Mouse (Mus musculus): ENCODE measurements at regions not wholly inside any gene's neighbourhood (a gene's known extent, or its start where the extent isn't known, plus 50 kb on each side); places are given as distances from the start of the nearest gene placed in this dataset.

DNA sequence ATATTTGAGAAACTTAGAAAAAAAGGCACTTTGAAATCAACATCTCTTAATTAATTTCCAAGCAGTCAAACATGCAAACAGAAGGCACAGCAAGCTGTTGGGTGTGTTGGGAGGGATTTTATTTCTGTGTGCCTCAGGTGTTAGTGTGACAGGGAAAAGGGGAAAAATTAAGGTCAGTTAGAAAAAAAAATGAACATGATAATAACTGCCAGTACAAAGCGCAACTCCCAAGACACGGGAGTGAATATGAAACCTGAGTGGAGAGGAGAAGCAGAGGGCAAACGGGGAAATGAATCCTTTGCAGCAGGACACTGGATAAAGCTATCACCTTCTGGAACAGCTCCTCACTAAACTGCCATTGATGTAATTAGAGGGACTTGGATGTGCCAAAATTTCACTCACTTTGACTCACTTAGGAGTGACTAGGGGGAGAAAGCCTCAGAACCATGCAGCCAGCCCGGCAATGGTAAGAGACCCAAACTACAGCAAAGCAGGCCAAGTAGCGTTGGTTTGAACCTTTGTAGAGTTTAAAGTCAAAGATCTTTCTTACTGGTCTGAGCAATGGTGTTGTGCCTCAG lies 211.0 kb downstream of the Olfr1505 start:
- 43% methylated on average over 5 of the region's 5 CpGs for WGBS

DNA sequence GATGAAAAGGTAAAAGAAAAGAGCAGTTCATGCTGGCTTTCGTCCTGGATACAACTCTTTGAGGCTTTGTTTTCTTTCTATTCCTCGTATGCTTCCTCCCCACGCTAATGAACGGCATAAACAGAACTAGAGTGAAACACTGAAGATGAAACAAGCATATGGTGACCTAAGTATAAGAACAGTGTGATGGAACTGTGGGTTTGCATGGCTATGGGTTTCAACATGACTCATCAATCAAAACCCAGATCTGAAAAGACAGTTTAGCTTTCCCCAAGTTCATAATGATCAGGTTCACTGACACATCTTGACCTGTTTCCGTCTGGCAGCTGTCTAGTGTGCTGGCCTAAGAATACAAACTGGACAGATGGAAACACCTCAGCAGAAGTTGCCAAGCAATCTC lies 211.7 kb downstream of the Olfr1505 start:
- WGBS: 63% methylated on average over 5 of the region's 5 CpGs
- H3K36me3 ChIP-seq: no peaks in the 10 kb centered on the region
- no peak overlapping the region for H3K27ac ChIP-seq
- H3K4me2 ChIP-seq (replicated peaks): no peak overlapping the region
- H3K4me3 ChIP-seq: no peak overlapping the region
- no peaks in the 10 kb centered on the region for H3K9me3 ChIP-seq (replicated peaks)
- H3K27me3 ChIP-seq: no peaks in the 10 kb centered on the region; the same call in 1 of the 2 replicates
- H3K4me1 ChIP-seq: peaks cover 14% of the 10 kb centered on the region
- no peak overlapping the region for H3K9ac ChIP-seq
- ATAC-seq (ENCODE audit: low FRiP score): no peak

More for the DNA sequence above, 211.0 kb downstream of the Olfr1505 start:
- Histone ChIP-seq H3K4me1 (peaks cover 14% of the 10 kb centered on the region), H3K9ac (no peak overlapping the region), H3K9me3 (replicated peaks) (no peaks in the 10 kb centered on the region), H3K4me3 (no peak overlapping the region), H3K27me3 (no peaks in the 10 kb centered on the region; the same call in 1 of the 2 replicates), H3K4me2 (replicated peaks) (no peak overlapping the region), H3K27ac (no peak overlapping the region), H3K36me3 (no peaks in the 10 kb centered on the region)
- no peak for ATAC-seq (ENCODE audit: low FRiP score)

DNA sequence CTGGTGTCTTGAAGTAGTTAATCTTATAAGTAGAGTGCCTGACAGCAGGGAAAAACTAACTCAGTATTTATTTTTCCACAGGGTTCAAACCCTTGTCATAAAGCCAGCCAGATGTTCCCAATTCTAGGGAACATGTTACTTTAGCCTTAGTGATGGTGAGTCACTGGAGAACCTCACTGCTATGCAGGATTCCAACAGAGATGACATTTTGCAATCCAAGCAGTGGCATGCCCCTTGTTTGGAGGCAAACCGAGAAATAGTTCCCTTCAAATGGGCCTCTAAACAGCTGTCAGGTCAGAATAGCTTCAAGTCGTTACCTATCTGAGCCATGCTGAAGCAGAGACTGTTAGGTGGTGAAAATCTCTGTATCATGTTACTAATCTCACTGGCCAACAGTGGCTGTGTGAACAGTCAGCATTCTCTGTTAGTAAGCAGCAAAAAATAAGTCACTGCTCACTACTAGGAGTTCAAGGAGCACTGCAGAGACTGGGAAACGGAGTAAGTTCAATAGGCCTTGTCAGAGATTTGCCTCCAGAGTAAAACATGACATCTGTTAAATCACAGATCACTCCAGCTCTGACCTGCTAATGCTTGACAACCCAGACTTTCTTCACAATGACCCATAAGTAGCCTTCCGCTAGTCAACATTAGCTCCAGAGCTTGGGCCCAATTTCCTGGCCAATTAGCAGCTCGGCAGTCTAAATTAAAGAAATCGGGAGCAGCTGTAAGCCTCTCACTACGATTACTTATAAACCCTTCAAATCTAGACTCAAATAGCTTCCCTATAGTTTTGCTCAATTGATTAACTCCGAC lies 215.3 kb downstream of the Olfr1505 start:
- Histone ChIP-seq H3K4me2 (replicated peaks) (no peak overlapping the region), H3K4me3 (no peak overlapping the region), H3K36me3 (no peaks in the 10 kb centered on the region), H3K9me3 (replicated peaks) (no peaks in the 10 kb centered on the region), H3K4me1 (peaks cover 10% of the 10 kb centered on the region), H3K27me3 (no peaks in the 10 kb centered on the region; the same call in 1 of the 2 replicates), H3K9ac (no peak overlapping the region), H3K27ac (no peak overlapping the region)
- no peak for ATAC-seq (ENCODE audit: low FRiP score)
- 64% methylated on average over 8 of the region's 8 CpGs for WGBS

DNA sequence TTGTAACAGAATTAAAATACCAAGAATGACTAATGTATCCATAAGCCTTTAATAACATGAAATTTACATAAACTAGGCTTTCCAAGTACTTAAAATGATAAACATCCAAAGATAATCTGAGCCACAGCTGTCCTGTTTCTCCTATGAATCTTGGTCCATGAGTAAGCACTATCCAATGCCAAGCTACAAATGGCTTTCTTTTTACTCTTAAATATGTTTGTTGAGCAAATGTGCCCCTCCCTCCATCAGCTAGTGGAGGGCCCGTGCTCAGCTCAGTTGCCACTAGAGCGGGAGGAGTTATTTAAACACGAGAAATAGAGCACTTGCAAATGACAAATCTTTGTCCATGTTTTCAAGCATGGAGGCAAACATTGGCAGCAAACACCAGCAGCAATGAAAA lies 247.9 kb downstream of the Olfr1505 start:
- H3K9ac ChIP-seq: no peak overlapping the region
- no peak overlapping the region for H3K4me3 ChIP-seq
- no peaks in the 10 kb centered on the region for H3K27me3 ChIP-seq
- ATAC-seq (ENCODE audit: low FRiP score): no peak
- no peaks in the 10 kb centered on the region for H3K36me3 ChIP-seq
- WGBS: 69% methylated on average over 3 of the region's 3 CpGs
- no peak overlapping the region for H3K27ac ChIP-seq
- no peak overlapping the region for H3K4me2 ChIP-seq (replicated peaks)
- no peaks in the 10 kb centered on the region for H3K4me1 ChIP-seq
- no peaks in the 10 kb centered on the region for H3K9me3 ChIP-seq (replicated peaks)

DNA sequence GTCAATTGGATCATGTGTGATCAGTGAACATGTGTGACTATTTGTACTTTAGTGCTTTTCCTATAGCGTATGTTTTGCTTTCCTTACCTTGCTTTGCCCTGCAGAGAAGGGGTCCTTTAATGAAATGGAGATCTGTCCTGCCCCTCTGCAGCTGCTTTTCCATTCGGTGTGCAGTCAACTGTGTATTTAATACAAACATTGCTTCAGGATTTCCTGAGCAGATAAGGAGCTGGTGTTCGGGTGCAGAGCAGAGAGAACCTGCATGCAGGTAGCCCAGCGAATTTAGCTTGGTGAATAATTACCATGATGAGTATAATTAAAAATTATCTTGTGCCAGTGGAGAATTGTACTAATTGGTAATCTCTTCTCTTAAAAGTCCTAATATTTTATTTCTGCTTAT lies 249.4 kb downstream of the Olfr1505 start:
- no peak overlapping the region for H3K9ac ChIP-seq
- 52% methylated on average over 4 of the region's 4 CpGs for WGBS
- no peaks in the 10 kb centered on the region for H3K36me3 ChIP-seq
- no peak overlapping the region for H3K27ac ChIP-seq
- H3K4me3 ChIP-seq: no peak overlapping the region
- ATAC-seq (ENCODE audit: low FRiP score): no peak
- H3K9me3 ChIP-seq (replicated peaks): no peaks in the 10 kb centered on the region
- no peaks in the 10 kb centered on the region for H3K27me3 ChIP-seq
- H3K4me1 ChIP-seq: no peaks in the 10 kb centered on the region
- H3K4me2 ChIP-seq (replicated peaks): no peak overlapping the region

DNA sequence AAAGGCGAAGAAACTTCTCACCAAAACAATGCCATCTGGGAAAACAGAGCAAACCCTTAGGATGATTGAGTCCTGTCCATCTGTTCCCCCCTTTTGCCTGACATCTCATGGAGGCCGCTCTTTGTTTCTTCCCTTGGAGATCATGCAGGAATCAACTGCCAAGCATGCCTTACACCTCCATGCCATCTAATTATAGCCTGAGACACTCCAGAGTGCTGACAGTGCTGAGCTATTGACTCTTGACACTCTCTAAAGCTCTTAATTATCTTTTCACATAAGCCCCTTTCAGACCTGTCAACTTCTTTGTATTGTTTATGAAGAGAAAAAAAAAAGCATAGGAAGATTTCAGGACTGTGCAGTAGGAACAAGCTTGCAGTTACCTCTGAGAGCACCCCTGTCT lies 252.4 kb downstream of the Olfr1505 start:
- ATAC-seq (ENCODE audit: low FRiP score): no peak
- no peak overlapping the region for H3K4me3 ChIP-seq
- H3K9ac ChIP-seq: no peak overlapping the region
- no peak overlapping the region for H3K27ac ChIP-seq
- H3K27me3 ChIP-seq: no peaks in the 10 kb centered on the region
- WGBS: 70% methylated on average over 2 of the region's 2 CpGs
- no peak overlapping the region for H3K4me2 ChIP-seq (replicated peaks)
- no peaks in the 10 kb centered on the region for H3K36me3 ChIP-seq
- H3K4me1 ChIP-seq: no peaks in the 10 kb centered on the region
- H3K9me3 ChIP-seq (replicated peaks): no peaks in the 10 kb centered on the region

DNA sequence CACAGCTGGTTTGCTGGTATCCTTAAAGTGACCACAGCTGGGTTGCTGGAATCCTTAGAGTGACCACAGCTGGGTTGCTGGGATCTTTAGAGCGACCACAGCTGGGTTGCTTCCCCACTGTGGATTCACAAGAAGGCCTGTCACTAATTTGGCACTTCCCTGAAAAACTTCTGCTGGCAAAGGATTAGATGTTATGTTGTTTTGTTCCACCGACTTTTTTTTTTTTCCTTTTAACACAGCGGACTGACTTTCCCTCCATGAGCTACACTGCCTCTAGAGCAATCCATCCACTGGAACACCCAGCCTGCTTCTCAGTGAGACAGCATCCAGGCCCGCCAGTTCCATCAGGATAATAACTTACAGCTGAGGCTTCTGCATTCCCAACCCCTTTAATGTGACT lies 266.9 kb downstream of the Olfr1505 start:
- WGBS: 15% methylated on average over 4 of the region's 4 CpGs
- Histone ChIP-seq H3K27ac (no peak overlapping the region), H3K9me3 (replicated peaks) (no peaks in the 10 kb centered on the region), H3K9ac (no peak overlapping the region), H3K4me3 (no peak overlapping the region), H3K4me1 (no peaks in the 10 kb centered on the region), H3K27me3 (no peaks in the 10 kb centered on the region), H3K36me3 (no peaks in the 10 kb centered on the region), H3K4me2 (replicated peaks) (no peak overlapping the region)
- ATAC-seq (ENCODE audit: low FRiP score): no peak

DNA sequence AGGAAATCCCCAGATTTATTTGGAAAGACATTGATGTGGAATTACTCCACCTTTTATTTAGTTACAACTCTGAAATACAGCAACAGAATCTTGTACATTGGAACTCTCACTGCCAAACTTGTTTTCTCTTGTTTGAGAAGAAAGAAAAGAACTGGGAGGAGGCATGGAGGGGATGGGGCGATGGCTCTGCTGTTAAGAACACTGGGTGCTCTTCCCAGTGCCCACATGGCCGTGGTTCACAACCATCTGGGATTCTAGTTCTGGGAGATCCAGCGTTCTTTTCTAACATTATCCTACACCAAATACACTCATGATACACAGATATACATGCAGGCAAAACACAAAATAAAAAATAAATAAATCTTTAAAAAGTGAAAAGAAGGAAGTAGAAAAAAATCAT lies 267.6 kb downstream of the Olfr1505 start:
- no peaks in the 10 kb centered on the region for H3K4me1 ChIP-seq
- WGBS: 80% methylated on average over 3 of the region's 3 CpGs
- H3K9me3 ChIP-seq (replicated peaks): no peaks in the 10 kb centered on the region
- H3K9ac ChIP-seq: no peak overlapping the region
- no peak overlapping the region for H3K4me2 ChIP-seq (replicated peaks)
- no peak overlapping the region for H3K27ac ChIP-seq
- no peaks in the 10 kb centered on the region for H3K36me3 ChIP-seq
- no peak for ATAC-seq (ENCODE audit: low FRiP score)
- no peak overlapping the region for H3K4me3 ChIP-seq
- no peaks in the 10 kb centered on the region for H3K27me3 ChIP-seq

DNA sequence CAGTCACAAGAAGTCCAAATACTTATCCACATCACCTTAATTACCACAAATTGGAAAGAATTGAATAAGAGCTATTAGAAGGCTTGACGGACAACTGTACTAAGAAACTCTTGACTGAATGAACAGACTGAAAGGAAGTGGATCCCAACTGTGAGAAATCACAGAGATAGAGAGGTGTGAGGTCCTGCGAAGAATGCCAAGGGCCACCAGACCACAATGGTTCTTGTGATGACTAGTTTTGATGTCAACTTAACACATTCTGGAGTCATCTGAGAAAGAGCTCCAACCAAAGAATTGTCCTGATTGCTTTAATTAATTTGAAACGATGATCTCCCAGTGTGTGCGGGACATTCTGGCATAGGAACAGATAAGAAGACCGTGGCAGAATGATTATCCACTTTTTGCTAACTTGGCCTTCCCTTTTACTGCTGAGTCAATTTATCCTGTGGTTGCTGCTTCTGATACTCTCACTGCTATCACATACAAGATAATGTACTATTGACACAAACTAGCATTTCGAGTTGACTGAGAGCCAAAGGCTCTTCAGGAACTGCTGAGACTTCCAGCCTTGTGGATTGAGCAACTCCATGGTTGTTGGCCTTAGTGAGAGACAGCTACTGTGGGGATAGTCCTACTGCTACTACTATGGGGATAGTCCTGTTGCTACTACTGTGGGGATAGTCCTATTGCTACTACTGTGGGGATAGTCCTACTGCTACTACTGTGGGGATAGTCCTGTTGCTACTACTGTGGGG lies 268.5 kb downstream of the Olfr1505 start:
- 83% methylated on average over 6 of the region's 6 CpGs for WGBS
- Histone ChIP-seq H3K9me3 (replicated peaks) (no peaks in the 10 kb centered on the region), H3K4me2 (replicated peaks) (no peak overlapping the region), H3K36me3 (no peaks in the 10 kb centered on the region), H3K4me1 (no peaks in the 10 kb centered on the region), H3K27ac (no peak overlapping the region), H3K27me3 (no peaks in the 10 kb centered on the region), H3K4me3 (no peak overlapping the region), H3K9ac (no peak overlapping the region)
- no peak for ATAC-seq (ENCODE audit: low FRiP score)

DNA sequence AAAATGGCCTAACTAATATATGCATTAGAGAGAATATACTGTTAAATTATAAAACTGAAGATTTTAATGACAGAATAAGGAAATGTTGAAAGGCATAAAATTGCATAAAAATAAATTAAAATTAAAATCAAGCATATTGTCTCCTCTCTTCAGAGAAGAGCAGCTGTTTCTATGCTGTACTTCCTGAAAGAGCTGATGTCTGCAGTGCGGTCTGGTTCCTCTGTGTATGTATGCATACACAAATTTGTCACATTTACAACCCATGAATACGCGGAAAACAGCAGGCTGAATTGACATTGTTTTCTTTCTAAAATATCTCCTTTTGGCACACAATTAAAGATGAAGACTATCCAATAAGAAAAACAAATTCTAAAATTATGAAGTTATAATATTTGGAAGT lies 278.5 kb downstream of the Olfr1505 start:
- Histone ChIP-seq H3K9ac (no peak overlapping the region), H3K27ac (no peak overlapping the region)
- WGBS: 88% methylated on average over 3 of the region's 3 CpGs

DNA sequence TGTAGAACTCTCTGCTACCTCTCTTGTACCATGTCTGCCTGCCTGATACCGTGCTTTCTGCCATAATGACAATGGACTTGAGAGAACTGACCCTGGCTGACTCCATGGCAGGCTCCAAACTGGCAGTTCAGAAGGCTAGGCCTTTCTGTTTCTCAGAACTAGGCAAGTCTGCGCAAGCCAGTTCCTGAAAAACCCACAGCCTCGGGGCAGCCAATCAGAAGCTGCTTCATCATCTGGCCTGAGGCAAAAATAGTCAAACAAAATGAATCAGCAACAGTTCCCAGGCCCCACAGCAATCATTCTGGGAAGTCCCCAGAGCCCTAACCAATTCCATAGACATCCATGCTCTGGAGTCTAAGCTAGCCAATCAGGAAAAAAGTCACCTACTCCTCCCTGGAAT lies 284.5 kb downstream of the Olfr1505 start:
- Histone ChIP-seq H3K27ac (no peak overlapping the region), H3K4me1 (no peaks in the 10 kb centered on the region), H3K4me3 (no peak overlapping the region), H3K9me3 (replicated peaks) (no peaks in the 10 kb centered on the region), H3K27me3 (no peaks in the 10 kb centered on the region), H3K36me3 (no peaks in the 10 kb centered on the region), H3K4me2 (replicated peaks) (no peak overlapping the region), H3K9ac (no peak overlapping the region)
- WGBS: 89% methylated on average over 3 of the region's 3 CpGs
- no peak for ATAC-seq (ENCODE audit: low FRiP score)

More for the DNA sequence above, 278.5 kb downstream of the Olfr1505 start:
- Histone ChIP-seq H3K27me3 (no peaks in the 10 kb centered on the region), H3K4me3 (no peak overlapping the region), H3K4me1 (no peaks in the 10 kb centered on the region), H3K4me2 (replicated peaks) (no peak overlapping the region), H3K36me3 (no peaks in the 10 kb centered on the region), H3K9me3 (replicated peaks) (no peaks in the 10 kb centered on the region)
- ATAC-seq (ENCODE audit: low FRiP score): no peak

DNA sequence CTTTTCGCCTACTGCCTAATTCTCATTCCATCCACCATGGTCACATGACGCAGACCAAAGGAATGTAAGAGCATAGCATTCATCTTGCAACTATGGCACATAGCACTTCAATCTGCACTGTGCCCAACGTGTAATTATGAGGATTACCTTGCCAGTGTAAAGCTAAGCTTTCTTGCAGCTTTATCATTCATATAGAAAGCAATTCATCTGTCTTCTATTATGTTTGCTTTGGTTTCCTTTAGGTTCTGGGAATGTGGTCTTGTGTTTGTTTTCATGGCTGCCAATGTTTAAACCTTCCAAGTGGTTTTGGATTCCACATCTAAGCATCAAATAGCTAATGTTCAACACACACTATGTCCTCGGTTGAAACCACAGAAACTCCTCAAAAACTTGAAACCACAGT lies 307.2 kb downstream of the Olfr1505 start:
- no peak for ATAC-seq (ENCODE audit: low FRiP score)
- Histone ChIP-seq H3K4me3 (no peak overlapping the region), H3K9me3 (replicated peaks) (no peaks in the 10 kb centered on the region), H3K36me3 (no peaks in the 10 kb centered on the region), H3K27me3 (no peaks in the 10 kb centered on the region), H3K27ac (no peak overlapping the region), H3K4me2 (replicated peaks) (no peak overlapping the region), H3K4me1 (no peaks in the 10 kb centered on the region), H3K9ac (no peak overlapping the region)
- WGBS: 83% methylated on average over 4 of the region's 4 CpGs

Data from hindbrain, embryonic 12.5 days (tissue).